Mouse (Mus musculus): ENCODE data around the gene Prdm5.
A peak's percentile ranks its signal among the peaks of the same experiment; 100 is the strongest.

The Prdm5 gene

GRCm38 (mm10) chr6:65831443-65831842 lies 52.7 kb downstream of the Prdm5 start:
- no peak for DNase-seq (ENCODE audit: low read depth, low spot score)

GRCm38 (mm10) chr6:65834013-65834412 lies 55.2 kb downstream of the Prdm5 start:
- DNase-seq (ENCODE audit: low read depth, low spot score): no peak

DNA sequence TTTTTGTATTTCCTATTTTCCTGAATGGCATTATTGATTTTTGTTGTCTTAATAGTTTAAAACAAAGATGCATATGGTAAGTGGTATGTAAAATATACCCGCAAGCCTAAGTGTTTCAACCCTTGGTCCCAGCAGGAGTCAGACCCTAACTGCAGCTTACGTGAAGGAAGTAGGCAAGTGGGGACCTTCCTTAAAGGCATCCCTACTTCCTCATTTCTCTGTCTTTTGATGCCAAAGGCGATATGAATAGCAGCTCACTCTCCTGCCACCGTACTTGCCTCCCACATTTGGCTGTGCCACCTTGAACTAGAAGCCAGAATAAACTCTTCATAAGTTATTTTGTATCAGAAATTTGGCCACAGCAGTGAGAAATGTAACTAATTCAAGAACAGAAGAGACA lies 63.8 kb downstream of the Prdm5 start:
- no peak for DNase-seq (ENCODE audit: low read depth, low spot score)

- DNase-seq (ENCODE audit: low read depth, low spot score): no peak
Measured at GRCm38 (mm10) chr6:65849127-65849526, 70.3 kb downstream of the Prdm5 start.

DNA sequence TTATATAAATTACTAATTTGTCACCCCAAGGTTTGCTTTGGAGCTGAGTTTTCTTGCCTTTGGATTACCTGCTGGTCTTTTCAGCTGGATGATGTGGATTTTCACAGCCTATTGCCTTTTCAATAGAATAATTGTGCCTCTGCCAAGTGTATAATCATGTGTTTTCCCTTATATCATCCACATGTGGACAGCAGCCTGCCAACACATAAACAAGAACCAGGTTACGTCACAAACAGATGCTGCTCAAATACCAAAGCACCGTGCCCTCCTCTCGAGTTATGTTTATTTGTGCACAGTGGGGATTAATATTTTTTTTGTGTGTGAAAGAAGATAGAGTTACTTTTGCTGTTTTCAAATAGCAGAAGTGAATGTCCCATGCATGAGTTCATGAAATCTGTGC lies 70.9 kb downstream of the Prdm5 start:
- DNase-seq (ENCODE audit: low read depth, low spot score): no peak

DNA sequence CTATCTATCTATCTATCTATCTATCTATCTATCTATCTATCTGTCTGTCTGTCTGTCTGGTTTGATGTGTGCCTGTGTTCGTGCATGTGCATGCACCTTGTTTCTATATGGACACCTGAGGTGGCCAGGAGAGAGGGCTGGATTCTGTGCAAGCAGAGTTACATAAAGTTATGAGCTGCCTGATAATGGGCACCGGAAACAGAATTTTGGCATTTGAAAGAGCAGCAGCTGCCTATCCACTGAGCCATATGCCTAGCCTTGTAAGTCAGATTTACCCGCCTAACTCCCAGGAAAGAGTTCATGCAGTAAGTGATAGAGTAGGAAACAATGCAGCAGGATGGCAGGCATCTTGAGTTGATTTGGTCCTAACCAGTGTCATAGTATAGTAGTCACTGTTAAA lies 71.4 kb downstream of the Prdm5 start:
- DNase-seq (ENCODE audit: low read depth, low spot score): no peak

DNA sequence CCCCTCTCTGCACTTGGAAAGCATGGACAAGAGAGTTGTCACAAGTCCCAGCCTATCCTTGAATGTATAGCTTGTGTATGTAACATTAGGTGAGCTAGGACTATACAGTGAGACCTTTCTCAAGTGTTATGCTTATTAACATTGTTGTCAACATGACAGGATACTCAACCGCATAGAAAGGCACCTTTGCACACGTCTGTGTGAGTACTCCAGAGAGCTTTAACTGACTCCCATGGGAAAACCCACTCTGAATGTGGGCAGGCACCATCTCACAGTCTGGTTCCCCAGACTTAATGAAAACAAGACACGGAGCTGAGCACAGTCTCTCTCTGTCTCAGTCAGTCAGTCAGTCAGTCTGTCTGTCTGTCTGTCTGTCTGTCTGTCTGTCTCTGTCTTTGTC lies 75.2 kb downstream of the Prdm5 start:
- no peak for DNase-seq (ENCODE audit: low read depth, low spot score)

- DNase-seq (ENCODE audit: low read depth, low spot score): peak; percentile 30
Measured at GRCm38 (mm10) chr6:65854585-65854984, 75.8 kb downstream of the Prdm5 start.

DNA sequence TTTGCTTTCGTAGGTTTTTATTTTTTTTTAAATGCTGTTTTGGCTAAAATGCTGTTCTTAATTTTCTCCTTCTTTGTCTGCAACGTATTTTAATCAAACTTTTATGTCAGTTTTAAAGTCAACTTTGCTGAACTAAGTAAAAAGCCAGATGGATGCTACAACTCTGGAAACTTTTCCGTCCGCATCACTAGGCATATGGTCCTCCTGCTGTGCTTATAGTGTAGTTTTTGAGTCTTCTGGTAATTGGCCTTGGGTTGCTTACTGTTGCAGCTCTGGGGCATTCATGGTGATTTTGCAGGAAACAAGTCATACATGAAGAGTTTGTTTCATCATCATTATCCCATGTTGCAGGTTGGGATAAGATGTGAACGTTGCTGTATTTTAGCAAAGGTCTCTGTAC lies 81.8 kb downstream of the Prdm5 start:
- DNase-seq (ENCODE audit: low read depth, low spot score): no peak

DNA sequence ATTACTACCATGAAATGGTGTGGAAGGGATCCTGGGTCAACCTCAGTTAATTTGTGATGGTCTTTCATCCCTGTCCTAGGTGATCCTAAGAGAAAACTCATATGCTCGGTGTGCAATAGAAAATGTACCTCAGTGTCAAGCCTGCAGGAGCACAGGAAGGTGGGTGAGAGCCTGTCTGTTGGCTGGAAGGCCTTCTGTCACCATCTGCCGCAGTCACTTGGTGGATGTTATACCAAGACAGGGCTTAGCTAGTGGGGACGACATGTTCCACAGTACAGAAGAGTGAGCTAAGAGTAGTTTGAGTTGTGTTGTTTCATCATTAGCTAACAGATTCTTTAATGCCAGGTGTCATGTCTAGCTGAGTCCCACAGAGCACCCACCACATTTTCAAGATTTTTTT lies 84.0 kb downstream of the Prdm5 start:
- DNase-seq (ENCODE audit: low read depth, low spot score): no peak

GRCm38 (mm10) chr6:65864233-65864632 lies 85.4 kb downstream of the Prdm5 start:
- no peak for DNase-seq (ENCODE audit: low read depth, low spot score)

DNA sequence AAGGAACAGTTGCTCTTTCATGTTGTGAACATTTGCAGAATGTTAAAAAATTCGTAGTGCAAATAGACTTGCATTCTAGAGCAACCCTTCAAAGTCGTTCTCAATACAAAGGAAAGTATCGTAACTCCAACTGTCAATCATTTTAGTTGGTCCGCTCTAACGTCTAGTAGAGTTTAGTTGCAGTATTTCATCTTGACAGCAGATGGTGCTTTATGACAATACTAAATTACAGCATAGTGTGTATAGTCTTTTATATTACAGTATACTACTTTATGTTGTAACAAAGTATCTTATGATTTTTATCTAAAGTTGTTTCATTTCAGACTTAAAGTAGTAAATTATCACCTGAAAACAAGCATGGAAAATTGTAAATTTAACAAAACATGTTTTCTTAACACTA lies 86.1 kb downstream of the Prdm5 start:
- DNase-seq (ENCODE audit: low read depth, low spot score): no peak

- no peak for DNase-seq (ENCODE audit: low read depth, low spot score)
Measured at GRCm38 (mm10) chr6:65865861-65866260, 87.1 kb downstream of the Prdm5 start.

GRCm38 (mm10) chr6:65871754-65872278 lies 93.0 kb downstream of the Prdm5 start:
- no peak for DNase-seq (ENCODE audit: low read depth, low spot score)

DNA sequence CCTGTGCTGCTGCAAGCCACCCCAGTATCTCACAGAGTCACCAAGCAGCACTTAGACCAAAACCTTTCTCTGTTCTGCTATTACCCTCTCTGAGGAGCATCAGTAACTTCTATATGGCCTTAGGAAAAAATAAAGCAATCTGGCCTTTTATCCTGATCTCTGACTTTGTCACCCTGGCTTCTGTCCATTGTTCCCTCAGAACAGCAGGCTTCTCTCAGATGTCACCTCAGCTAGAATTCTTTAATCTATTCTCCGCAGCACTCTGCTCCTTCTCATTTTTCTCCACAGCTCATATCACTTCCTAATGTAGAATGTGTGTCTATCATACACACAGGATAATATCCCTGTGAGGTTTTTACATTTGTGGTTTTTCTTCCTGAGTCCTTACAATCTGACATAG lies 99.5 kb downstream of the Prdm5 start:
- DNase-seq (ENCODE audit: low read depth, low spot score): no peak

- no peak for DNase-seq (ENCODE audit: low read depth, low spot score)
Measured at GRCm38 (mm10) chr6:65888835-65889234, 110.0 kb downstream of the Prdm5 start.

DNA sequence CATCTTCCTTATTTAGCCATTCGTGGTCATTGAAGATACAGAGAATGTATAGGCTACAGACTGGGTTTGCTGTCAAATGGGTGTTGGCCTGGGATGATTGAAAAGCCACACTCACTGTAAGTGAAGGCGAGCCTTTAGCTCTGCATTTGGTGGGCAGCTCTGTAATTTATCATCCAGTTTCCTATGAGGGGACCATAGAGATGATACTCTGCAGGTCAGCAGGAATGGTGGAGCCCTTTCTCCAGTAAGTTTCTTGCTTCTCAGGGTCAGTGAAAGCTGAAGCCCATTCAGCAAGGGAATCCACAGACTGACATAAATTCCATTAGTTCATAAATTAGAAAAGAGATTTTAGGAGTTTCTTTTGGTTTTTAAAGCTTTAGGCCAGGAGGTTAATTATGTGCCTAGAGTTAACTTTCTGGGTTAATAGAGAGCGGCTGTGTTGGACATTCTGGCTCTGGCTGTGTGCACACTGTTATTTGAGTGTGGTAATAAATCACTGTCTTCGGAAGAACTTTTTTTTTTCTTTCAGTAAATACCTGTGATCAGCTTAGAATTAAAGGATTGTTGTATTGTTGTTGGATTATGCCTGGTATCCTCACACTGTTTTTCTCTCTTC lies 113.4 kb downstream of the Prdm5 start:
- no peak for DNase-seq (ENCODE audit: low read depth, low spot score)

- no peak for DNase-seq (ENCODE audit: low read depth, low spot score)
Measured at GRCm38 (mm10) chr6:65906657-65907182, 127.9 kb downstream of the Prdm5 start.

- DNase-seq (ENCODE audit: low read depth, low spot score): no peak
Measured at GRCm38 (mm10) chr6:65915421-65915820, 136.6 kb downstream of the Prdm5 start.

- DNase-seq (ENCODE audit: low read depth, low spot score): no peak
Measured at GRCm38 (mm10) chr6:65921703-65922102, 142.9 kb downstream of the Prdm5 start.

- DNase-seq (ENCODE audit: low read depth, low spot score): no peak
Measured at GRCm38 (mm10) chr6:65923501-65924084, 144.8 kb downstream of the Prdm5 start.

- no peak for DNase-seq (ENCODE audit: low read depth, low spot score)
Measured at GRCm38 (mm10) chr6:65925737-65926333, 147.0 kb downstream of the Prdm5 start.

GRCm38 (mm10) chr6:65930523-65930922 lies 151.7 kb downstream of the Prdm5 start:
- no peak for DNase-seq (ENCODE audit: low read depth, low spot score)
